Mouse (Mus musculus) right cerebral cortex, adult 2 months (tissue): ENCODE data around the gene Slc12a8.

Source experiments
- DNase-seq, 2 experiments: peaks; one replicate each; pipeline ENCODE4 v3.0.0; 2021 to 2022; ENCODE audit warnings: low spot score in 2 of 2

Gene Slc12a8

DNA sequence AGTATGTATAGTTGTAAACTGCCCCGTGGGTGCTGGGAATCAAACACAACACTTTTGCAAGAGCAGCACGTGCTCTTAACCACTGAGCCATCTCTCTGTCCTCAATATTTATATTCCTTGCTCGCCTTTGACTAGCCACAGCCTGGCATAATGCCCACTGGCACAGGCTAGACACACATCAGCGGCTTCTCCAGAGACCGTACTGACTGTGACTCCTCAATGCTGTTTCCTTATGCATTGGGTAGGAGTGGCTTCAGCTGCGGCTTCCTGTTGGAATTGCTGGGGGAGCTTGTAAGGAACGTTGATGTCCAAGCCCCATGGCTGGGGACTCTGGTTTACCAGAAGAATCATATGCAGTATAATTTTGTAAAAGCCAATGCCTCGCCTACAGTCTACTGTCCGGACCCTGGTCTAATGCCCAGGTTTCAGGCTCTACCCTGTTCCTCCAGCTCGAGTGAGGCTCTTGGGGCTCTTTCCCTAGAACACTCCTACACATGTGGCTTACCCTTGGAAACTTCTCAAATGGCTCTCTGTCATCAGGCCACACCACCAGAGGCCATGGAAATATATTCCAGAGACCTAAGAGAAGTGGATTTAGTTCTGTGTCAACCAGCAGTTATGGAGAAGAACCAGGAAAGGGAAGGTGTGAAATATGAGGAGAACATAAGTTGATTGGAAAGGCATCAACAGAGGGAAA, 158.2 kb downstream of the Slc12a8 start:
- DNase-seq = no peak

- DNase-seq = no peak
Observed at GRCm38 (mm10) chr16:33675848-33676184, 158.7 kb downstream of the Slc12a8 start.

- DNase-seq = no peak
Observed at GRCm38 (mm10) chr16:33676347-33677312, 159.5 kb downstream of the Slc12a8 start.

- no peak for DNase-seq
Observed at GRCm38 (mm10) chr16:33677313-33677690, 160.2 kb downstream of the Slc12a8 start.

- no peak for DNase-seq
Observed at GRCm38 (mm10) chr16:33677901-33678300, 160.8 kb downstream of the Slc12a8 start.

DNA sequence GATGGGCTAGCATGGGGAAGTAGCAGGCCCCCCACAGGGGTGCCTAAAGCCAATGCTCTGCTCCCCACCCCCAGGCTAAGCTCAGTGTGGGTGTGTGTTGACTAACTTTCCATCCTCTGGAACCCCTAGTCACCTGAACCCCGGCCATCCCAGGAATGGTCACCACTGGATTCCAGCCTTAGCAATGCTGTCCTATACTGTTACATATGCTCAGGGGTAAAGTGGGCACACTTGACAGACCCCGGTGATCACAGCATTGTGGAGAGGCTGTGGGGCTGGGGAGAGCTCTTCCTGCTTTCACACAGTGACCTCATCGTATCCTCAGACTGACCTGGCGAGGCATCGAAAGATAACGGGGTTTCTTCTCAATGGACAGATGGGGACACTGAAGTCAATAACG, 163.1 kb downstream of the Slc12a8 start:
- no peak for DNase-seq

DNA sequence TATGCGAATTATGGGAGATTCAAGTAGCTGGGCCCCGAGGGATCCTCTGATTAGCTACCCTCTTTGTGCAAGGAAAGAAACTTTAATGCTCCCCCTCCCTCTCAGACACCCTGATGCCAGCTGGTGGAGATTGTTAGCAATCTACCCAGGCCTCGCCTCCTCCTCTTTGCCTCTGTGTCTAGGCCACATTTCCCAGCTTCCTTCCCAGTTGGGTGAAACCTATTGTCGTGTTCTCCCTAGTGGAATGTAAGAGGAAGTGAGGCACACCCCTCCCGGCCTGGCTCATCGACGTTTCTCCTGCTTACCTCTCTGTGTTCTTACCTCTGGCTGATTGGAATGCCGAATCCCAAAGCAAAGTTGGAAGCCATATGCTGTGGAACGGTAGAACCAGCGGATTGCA, 163.7 kb downstream of the Slc12a8 start:
- DNase-seq = no peak

- DNase-seq = no peak
Observed at GRCm38 (mm10) chr16:33681661-33682060, 164.5 kb downstream of the Slc12a8 start.

DNA sequence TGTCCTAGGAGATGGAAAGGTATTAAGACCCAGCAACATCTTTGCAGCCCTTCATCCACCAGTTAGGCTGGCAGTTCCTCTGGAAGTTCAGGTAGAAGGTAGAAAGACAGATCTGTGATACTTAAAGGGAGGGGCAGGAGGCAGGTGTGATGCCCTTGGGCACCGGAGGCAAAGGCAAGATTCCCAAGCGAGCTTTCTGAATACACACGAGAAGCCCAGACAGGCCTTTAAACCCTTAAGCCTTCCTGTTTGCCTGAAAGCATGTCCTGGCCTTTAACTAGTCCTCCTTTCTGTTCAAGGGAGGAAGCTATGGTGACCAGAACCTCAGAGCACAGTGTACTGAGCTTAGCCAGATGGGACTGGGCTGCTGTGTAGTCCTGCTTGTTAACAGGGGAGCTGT, 165.5 kb downstream of the Slc12a8 start:
- DNase-seq = no peak

DNA sequence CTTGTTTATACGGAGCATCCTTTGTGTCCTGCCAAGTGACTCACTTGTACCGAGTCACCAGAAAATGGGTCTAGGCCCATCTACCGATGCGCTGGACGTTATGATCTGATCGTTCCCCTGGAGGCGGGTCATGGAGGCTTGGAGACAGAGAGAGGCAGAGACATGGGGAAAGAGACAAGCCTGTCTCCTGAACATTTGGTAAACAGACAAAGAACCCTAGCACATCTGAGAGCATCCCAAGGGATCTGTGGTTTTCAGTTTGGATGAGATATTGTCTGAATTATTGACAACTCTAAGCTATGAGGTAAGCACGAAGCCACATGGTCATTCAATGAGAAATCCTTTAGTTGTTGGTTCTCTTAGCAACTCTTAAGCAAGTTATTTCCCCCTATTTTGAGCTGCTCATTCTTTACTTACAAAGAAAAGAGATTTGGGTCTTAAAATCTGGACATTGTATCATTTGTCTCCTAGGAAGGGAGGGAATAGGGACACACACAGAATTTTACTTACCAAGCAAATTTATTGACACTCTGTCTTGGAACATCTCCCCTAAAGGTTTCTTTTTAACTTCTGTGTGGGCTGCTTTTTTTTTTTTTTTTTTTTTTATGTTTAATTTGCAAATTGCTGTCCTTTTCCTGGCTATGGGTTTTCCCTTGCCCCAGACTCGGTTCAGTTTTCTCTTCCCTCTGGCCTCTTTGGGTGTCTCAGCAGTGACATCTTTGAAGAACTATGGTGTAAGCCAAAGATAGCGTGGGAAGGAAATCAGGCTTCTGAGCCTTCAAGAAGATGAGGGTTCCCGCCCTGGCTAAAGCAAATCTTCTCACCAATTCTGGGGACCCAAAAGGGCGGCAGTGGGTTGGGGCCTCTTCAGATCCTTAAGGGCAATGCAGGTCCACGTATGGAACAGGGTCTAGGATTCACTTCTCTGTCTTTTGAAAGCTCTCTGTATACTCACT, 166.4 kb downstream of the Slc12a8 start:
- no peak for DNase-seq

DNA sequence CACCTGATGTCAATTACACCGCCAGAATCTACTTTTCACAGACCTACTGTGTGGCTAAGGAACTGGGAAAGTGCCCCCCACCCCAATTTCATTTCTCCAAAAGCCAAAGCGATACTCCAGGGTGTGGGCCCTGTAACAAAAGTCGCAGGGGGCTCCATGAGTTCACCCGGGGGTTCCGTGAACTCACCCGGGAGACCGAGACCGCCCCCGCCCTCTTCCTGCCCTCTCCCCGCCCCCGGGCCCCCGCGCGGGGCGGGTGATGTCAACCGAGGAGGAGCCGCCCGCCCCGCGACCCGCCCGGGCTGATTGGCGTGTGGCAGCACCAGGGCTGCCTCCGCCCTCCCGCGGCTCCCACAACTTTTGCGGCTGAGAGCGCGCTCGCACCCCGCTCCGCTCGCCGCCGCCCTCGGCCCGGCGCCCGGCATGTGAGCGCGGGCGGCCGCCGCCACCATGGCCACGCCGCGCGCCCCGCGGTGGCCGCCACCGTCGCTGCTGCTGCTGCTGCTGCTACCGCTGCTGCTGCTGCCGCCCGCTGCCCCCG, 167.1 kb downstream of the Slc12a8 start, which contains the start of gene Heg1:
Gene Heg1 (plus strand): TSS at position 209 of the 541 bp plus-strand sequence.
- peak; percentile 45 to 50 for DNase-seq

- no peak for DNase-seq
Observed at GRCm38 (mm10) chr16:33684703-33685701, 167.9 kb downstream of the Slc12a8 start.

- no peak for DNase-seq
Observed at GRCm38 (mm10) chr16:33686056-33686455, 168.9 kb downstream of the Slc12a8 start.

GRCm38 (mm10) chr16:33687724-33688123, 170.6 kb downstream of the Slc12a8 start:
- DNase-seq = no peak

- no peak for DNase-seq
Observed at GRCm38 (mm10) chr16:33690975-33691747, 174.0 kb downstream of the Slc12a8 start.

DNA sequence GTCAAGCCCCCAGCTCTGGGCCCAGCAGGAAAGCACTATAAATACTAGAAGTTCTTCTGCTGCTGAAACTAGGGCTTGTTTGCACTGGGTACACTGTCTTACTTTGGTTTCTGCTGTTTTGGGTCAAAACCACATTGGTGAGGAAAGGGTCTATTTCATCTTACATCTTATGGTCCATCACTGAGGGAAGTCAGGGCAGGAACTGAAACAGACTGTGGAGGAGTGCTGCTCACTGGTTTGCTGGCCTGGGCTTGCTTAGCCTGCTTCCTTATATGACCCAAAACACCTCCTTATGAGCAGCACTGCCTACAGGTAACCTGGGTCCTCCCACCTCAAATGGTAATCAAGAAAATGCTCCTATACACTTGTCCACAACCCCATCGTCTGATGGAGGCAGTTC, 176.4 kb downstream of the Slc12a8 start:
- DNase-seq = no peak

DNA sequence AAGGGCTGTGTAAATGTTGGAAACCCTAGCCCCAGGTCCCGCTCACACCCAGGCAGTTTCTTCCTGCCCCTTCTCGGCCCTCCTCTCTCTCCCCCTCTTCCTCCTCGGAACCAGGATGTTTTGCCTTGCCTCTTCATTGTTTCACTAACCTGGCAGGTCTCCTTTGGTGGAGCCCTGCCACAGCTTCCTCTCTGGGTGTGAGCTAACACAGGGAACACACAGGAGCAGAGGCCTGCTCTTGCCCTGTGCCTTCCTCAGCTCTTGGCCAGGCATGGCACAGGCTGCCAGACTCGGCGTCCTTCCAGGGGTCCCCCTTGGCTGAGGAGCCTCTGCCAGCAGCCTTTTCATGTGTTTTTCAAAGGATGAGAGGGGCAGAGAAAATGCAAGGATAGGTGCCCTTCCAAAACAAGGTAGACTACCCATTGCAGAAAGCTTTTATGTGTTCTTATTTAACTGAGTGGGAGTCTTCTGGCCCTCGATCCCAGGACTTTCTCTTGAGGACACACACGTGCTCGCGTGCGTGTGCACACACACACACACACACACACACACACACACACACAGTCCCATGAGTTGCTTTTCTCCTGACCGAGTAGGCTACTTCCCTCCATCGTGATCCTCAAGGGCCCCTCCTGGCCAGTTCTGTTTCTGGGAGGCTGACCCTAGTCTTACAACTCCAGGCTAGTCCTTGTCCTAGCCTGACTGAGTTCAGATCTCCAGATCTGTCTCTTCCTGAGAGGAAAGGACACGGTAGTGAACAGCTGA, 179.9 kb downstream of the Slc12a8 start:
- no peak for DNase-seq

DNA sequence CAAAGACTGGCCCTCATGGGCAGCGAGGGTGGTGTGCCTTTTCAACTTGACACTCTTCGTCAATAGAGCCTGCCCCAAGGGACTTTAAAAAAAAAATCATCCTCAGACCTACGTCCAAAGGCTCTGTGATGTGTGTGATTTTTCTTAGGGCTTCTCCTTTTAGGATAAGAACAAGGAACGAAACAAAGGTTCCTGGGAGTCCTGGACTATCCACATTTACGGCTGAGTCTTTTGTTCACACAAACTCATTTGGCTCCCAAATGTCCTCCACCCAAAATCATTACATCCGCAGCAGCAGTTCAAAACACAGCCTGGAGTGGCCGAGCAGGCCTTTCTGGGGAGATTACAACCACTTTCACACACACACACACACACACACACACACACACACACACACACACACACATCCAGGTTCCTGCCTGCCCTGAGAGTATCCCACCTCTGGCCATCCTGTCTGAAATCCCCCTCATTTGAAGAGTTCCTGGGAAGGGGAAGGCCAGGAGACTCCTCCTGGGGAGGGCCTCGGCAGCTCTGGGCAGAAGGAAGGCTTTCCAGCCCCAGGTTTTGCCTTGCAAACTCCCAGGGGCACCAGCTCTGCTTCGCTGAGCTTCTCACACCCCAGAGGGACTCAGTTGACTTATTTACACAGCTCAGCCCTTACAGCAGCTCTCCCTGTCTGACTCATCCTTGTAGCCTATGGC, 180.6 kb downstream of the Slc12a8 start:
- no peak for DNase-seq
